Mouse (Mus musculus): ENCODE measurements around the gene Pot1a.

DNA sequence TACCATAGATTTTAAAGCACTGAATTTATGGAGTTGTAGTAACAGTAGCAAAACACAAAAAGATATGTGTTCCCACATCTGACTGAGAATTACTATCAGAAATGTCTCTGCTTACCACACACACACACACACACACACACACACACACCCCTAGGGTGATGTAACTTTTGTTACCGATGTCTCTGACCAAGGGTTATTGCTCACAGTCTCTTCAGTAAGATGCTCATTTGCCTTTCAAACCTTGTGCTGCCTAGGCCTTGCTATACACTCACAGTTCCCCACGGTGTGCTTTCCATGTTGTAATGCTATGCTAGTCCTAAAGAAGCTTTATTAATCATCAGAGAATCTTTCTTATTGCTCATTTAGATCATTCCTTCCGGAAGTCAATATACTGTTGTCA lies 3.0 kb downstream of the Pot1a start:
- TF ChIP-seq CTCF (IDR thresholded peaks at IDR 0.05; ENCODE audit: low read depth) (no peak), EP300 (IDR thresholded peaks at IDR 0.05; ENCODE audit: low read depth) (no peak)
